Mouse (Mus musculus) monocyte, adult 2 months (primary cell): Measurements from ENCODE around the gene Inpp5d.

Experiments
- DNase-seq, 2 experiments: peaks; one replicate each; pipeline ENCODE4 v3.0.0; 2022; ENCODE audit warnings: low spot score in 2 of 2, low read depth in 1 of 2

Gene Inpp5d

GRCm38 (mm10) chr1:87620211-87620668 lies at the start of gene Inpp5d:
Gene Inpp5d, plus strand, starts transcription at chr1:87620312.
- DNase-seq = peak; percentile 56 to 74

GRCm38 (mm10) chr1:87573261-87573660 lies 46.9 kb upstream of the Inpp5d start:
- no peak for DNase-seq

GRCm38 (mm10) chr1:87573800-87574215 lies 46.3 kb upstream of the Inpp5d start, which contains the start of gene Ngef:
Gene Ngef, minus strand, starts transcription at chr1:87573870.
- DNase-seq = no peak

GRCm38 (mm10) chr1:87574353-87574752 lies 45.8 kb upstream of the Inpp5d start:
- DNase-seq = no peak

GRCm38 (mm10) chr1:87574785-87575184 lies 45.3 kb upstream of the Inpp5d start:
- DNase-seq = no peak

- no peak for DNase-seq
Observed at GRCm38 (mm10) chr1:87578965-87579364, 41.1 kb upstream of the Inpp5d start.

GRCm38 (mm10) chr1:87580824-87581223 lies 39.3 kb upstream of the Inpp5d start:
- DNase-seq = no peak

- no peak for DNase-seq
Observed at GRCm38 (mm10) chr1:87589162-87589561, 30.9 kb upstream of the Inpp5d start.

- no peak for DNase-seq
Observed at GRCm38 (mm10) chr1:87589980-87590379, 30.1 kb upstream of the Inpp5d start.

GRCm38 (mm10) chr1:87594261-87594660 lies 25.9 kb upstream of the Inpp5d start:
- no peak for DNase-seq

- no peak for DNase-seq
Observed at GRCm38 (mm10) chr1:87594671-87595070, 25.4 kb upstream of the Inpp5d start.

GRCm38 (mm10) chr1:87600533-87600932 lies 19.6 kb upstream of the Inpp5d start:
- no peak for DNase-seq

- no peak for DNase-seq
Observed at GRCm38 (mm10) chr1:87601801-87602200, 18.3 kb upstream of the Inpp5d start.

- no peak for DNase-seq
Observed at GRCm38 (mm10) chr1:87603389-87603788, 16.7 kb upstream of the Inpp5d start.

- DNase-seq = no peak
Observed at GRCm38 (mm10) chr1:87605296-87605695, 14.8 kb upstream of the Inpp5d start.

GRCm38 (mm10) chr1:87607385-87608091 lies 12.6 kb upstream of the Inpp5d start:
- DNase-seq = peak in 1 of 2 experiments; percentile 30

- peak; percentile 48 to 73 for DNase-seq
Observed at GRCm38 (mm10) chr1:87608416-87609046, 11.6 kb upstream of the Inpp5d start.

GRCm38 (mm10) chr1:87614576-87615295 lies 5.4 kb upstream of the Inpp5d start:
- no peak for DNase-seq

- DNase-seq = no peak
Observed at GRCm38 (mm10) chr1:87620693-87621092, 581 bp downstream of the Inpp5d start.

GRCm38 (mm10) chr1:87621146-87621857 lies 1.2 kb downstream of the Inpp5d start:
- DNase-seq = peak in 1 of 2 experiments; percentile 23

- no peak for DNase-seq
Observed at GRCm38 (mm10) chr1:87621858-87622279, 1.8 kb downstream of the Inpp5d start.
